Comparison of ENCODE assay signal across 10 mouse cellular contexts in genomic region chr8:125465156-125465821, GRCm38 (mm10).
A peak's percentile ranks its signal among the peaks of the same experiment; 100 is the strongest.
DNase-seq lines count a peak whose midpoint lies in the region; ATAC-seq lines count a peak whose summit lies in the region.
"Had no signal": no experiment of that assay in that cellular context is flagged by ENCODE, and none has a peak within 500 bp of the region (broad histone marks: within the 10 kb centered on the region; RNA-seq: fewer than 3 reads in every experiment).

No protein-coding gene starts in this region.

- H3K4me3 ChIP-seq in hindbrain, embryonic 11.5 days (ENCODE audit: low read depth, low read length), result no peak overlapping the region
- H3K4me3 ChIP-seq in limb, embryonic 15.5 days, result no peak overlapping the region
- H3K4me3 ChIP-seq in liver, embryonic 12.5 days, result no peak overlapping the region

- DNase-seq in left cerebral cortex, postnatal 4 days, result peak; percentile 21
- no peak for DNase-seq in left cerebral cortex, adult 18-20 months (ENCODE audit: low spot score in 2 of 2)
- DNase-seq in hindbrain, embryonic 11.5 days (ENCODE audit: low spot score), result peak; percentile 58
- DNase-seq in adrenal gland, postnatal 10 days, result no peak
- DNase-seq in urinary bladder, postnatal 36 days (ENCODE audit: low spot score in 2 of 2), result no peak
- no peak for DNase-seq in cerebellum, postnatal 36 days
- DNase-seq: lung, embryonic 14.5 days had no signal

- no peaks in the 10 kb centered on the region for H3K9me3 ChIP-seq in hindbrain, embryonic 11.5 days (ENCODE audit: control insufficient read depth, low read length)
- no peaks in the 10 kb centered on the region for H3K9me3 ChIP-seq in limb, embryonic 15.5 days
- H3K9me3 ChIP-seq in liver, embryonic 12.5 days (replicated peaks), result no peaks in the 10 kb centered on the region

- WGBS in hindbrain, embryonic 11.5 days, result 20% methylated on average over 6 of the region's 6 CpGs
- WGBS in limb, embryonic 15.5 days, result 17% methylated on average over 6 of the region's 6 CpGs
- WGBS in liver, embryonic 12.5 days (ENCODE audit: insufficient replicate concordance), result 65% methylated on average over 6 of the region's 6 CpGs

- H3K27me3 ChIP-seq in hindbrain, embryonic 11.5 days (ENCODE audit: control insufficient read depth, insufficient read depth, low read length), result no peaks in the 10 kb centered on the region
- H3K27me3 ChIP-seq in limb, embryonic 15.5 days, result no peaks in the 10 kb centered on the region
- no peaks in the 10 kb centered on the region for H3K27me3 ChIP-seq in liver, embryonic 12.5 days (replicated peaks)

- no peak overlapping the region for H3K4me2 ChIP-seq in hindbrain, embryonic 11.5 days (replicated peaks; ENCODE audit: low read depth, low read length)
- no peak overlapping the region for H3K4me2 ChIP-seq in limb, embryonic 15.5 days
- H3K4me2 ChIP-seq in liver, embryonic 12.5 days, result no peak overlapping the region
- H3K4me2 ChIP-seq: lung, embryonic 14.5 days had no signal

- H3K4me1 ChIP-seq in hindbrain, embryonic 11.5 days (replicated peaks; ENCODE audit: control insufficient read depth, insufficient read depth, low read length), result peaks cover 9% of the 10 kb centered on the region; the same call in 1 of the 2 replicates
- H3K4me1 ChIP-seq in limb, embryonic 15.5 days, result peaks cover 19% of the 10 kb centered on the region
- H3K4me1 ChIP-seq in liver, embryonic 12.5 days, result 0 out of 2 replicates have a peak, but pooled peaks cover 5% of the 10 kb centered on the region

- intact Hi-C loops in left cerebral cortex, postnatal 4 days (cut with DNase I), result no loop called here

- H3K36me3 ChIP-seq in hindbrain, embryonic 11.5 days (ENCODE audit: control insufficient read depth, insufficient read depth, low read length), result no peaks in the 10 kb centered on the region
- H3K36me3 ChIP-seq in limb, embryonic 15.5 days, result peaks cover 21% of the 10 kb centered on the region
- no peaks in the 10 kb centered on the region for H3K36me3 ChIP-seq in liver, embryonic 12.5 days

- no peak overlapping the region for H3K9ac ChIP-seq in hindbrain, embryonic 11.5 days (ENCODE audit: low read depth, low read length)
- no peak overlapping the region for H3K9ac ChIP-seq in limb, embryonic 15.5 days
- H3K9ac ChIP-seq in liver, embryonic 12.5 days, result no peak overlapping the region
- H3K9ac ChIP-seq: lung, embryonic 14.5 days had no signal

- ATAC-seq in hindbrain, embryonic 11.5 days (ENCODE audit: low FRiP score), result peak; percentile 53; the same call in 1 of the 2 replicates
- no peak for ATAC-seq in limb, embryonic 15.5 days (ENCODE audit: insufficient number of reproducible peaks, low FRiP score, low TSS enrichment, low read depth)
- ATAC-seq in liver, embryonic 12.5 days, result no peak
- ATAC-seq: inflammation-experienced regulatory T-cells, adult 6 months had no signal

- no peak overlapping the region for H3K27ac ChIP-seq in hindbrain, embryonic 11.5 days (ENCODE audit: low read depth, low read length)
- H3K27ac ChIP-seq in limb, embryonic 15.5 days, result 0 out of 2 replicates have a peak overlapping the region, but pooled peaks have one; percentile 44
- no peak overlapping the region for H3K27ac ChIP-seq in liver, embryonic 12.5 days

Comparison
In these comparisons a context has a peak if more than half of its experiments do, and no peak if none do; other contexts are left out.
1. DNase-seq: peak in left cerebral cortex, postnatal 4 days (single experiment) and hindbrain, embryonic 11.5 days (single experiment); none in left cerebral cortex, adult 18-20 months (0 of 2), adrenal gland, postnatal 10 days (single experiment), urinary bladder, postnatal 36 days (0 of 2) and cerebellum, postnatal 36 days (0 of 2).